Mouse (Mus musculus) layer of hippocampus, postnatal 36 days (tissue): ENCODE measurements at regions not wholly inside any gene's neighbourhood (a gene's known extent, or its start where the extent isn't known, plus 50 kb on each side); places are given as distances from the start of the nearest gene placed in this dataset.

Experiments
- DNase-seq, 2 experiments: peaks; one replicate each; pipeline ENCODE4 v3.0.0; 2022

DNA sequence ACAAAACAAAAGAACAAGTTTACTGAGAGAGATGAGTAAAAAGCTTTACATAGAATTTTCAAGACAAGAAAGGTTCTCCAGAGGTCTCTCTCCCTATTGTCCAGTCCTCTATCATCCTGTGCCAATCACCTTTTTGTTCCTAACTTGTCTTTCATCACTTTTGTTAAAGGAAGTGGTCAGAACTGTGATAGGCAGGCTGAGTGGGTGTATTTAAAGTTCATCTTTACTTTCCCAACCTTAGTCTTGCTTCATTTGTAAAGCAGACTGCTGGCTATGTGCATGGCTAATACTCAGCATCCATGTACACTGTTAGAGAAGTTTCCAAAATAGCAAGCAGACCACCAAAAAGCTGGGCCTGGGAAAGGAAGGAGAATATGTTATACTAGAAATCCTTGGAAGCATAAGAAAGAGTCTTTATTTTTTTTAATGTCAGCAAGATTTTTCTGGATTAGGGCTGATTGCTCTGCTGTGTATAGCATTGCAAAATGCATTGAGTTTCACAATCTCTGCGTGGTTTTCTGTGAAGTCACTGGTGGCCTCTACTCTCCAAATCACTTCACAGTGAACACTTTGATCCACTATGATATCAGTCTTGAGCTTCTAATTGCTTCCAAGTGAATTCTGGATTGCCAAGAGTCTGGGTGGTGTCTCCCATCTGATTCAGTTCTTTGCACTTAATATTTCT lies 973.8 kb downstream of the Gsdmc2 start:
- DNase-seq, result no peak

DNA sequence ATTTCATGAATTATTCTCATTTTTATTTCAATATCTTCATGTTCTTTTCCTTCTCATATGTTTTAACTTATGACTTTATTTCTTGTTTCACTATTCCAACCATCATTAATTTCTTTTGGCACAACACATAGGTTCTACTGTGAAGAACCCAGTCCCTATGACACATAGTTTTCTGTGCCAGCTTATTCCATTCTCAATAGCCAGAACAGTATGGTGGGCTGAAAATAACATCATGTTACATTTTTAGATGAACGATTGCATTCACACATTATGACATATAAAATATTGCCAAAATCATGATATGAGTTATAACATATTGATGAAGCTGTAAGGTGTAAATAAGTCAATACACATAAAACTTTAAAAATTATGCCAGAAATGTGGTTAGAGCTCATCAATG lies 982.4 kb downstream of the Gsdmc2 start:
- DNase-seq, result no peak

DNA sequence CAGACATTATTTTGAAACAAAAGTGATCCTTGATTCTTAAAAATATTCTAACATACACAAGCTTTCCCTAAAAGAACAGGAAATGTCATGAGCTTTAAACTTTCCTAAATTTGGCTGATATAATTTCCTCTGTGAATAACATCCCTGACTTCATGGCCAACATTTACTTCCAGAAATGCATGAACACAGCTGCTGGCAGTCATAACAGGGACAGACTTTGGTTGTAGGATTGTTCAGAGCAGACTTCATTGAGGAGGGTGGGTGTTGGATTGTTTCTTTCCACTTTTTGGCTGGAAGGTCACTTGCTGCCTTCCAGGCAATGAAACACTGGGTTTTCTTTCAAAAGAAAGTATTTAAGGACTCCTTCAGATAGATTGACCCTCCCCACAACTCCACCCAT lies 983.6 kb downstream of the Gsdmc2 start:
- no peak for DNase-seq

- no peak for DNase-seq
Observed at GRCm38 (mm10) chr15:62849326-62849725, 995.7 kb downstream of the Gsdmc2 start.

- DNase-seq, result peak; percentile 9 to 12
Observed at GRCm38 (mm10) chr15:62845884-62846283, 999.1 kb downstream of the Gsdmc2 start.

DNA sequence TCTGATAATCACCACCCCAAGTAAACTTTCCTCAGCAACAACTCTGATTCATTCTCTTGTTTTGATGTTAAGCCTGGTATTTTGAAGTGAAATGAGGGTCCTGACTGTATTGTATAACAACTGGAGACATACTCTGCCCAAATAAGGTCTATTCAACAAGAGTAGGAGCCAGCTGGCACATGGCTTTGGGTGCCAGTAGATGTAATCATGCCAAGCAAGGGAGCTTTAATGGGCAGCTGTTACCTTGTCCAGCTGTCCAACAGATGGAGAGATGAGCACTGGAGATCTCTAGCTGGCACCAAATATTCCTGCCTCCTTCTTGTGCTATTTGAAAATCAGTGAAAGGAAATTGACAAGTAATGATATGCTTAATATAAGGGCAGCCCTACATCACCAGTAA lies 1019.4 kb downstream of the Gsdmc2 start:
- DNase-seq, result no peak

- DNase-seq, result no peak
Observed at GRCm38 (mm10) chr15:62823861-62824518, 1021.0 kb downstream of the Gsdmc2 start.

- DNase-seq, result no peak
Observed at GRCm38 (mm10) chr15:62822305-62822704, 1022.7 kb downstream of the Gsdmc2 start.

- DNase-seq, result no peak
Observed at GRCm38 (mm10) chr15:62813093-62813492, 1031.9 kb downstream of the Gsdmc2 start.

DNA sequence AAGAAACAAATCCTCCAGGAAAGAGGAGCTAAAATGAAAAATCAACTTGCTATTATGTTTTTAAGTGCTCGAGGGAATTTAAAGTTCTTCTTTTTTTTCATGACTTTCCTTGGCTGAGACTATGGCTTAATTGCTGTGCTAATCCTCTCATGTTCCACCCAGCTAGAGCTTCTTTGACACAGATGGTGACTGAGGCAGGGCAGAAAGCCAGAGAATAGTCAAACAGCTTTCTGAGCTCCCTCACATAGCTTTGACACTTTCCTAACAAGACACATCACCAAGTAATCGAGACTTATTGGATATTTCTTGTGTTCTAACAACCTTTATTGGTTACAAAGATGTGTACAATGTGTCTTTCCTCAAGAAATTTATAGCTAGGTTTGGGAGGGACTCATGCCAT lies 1033.0 kb downstream of the Gsdmc2 start:
- DNase-seq, result peak in 1 of 2 experiments; percentile 40

GRCm38 (mm10) chr15:62809320-62809719 lies 1035.7 kb downstream of the Gsdmc2 start:
- DNase-seq, result no peak

DNA sequence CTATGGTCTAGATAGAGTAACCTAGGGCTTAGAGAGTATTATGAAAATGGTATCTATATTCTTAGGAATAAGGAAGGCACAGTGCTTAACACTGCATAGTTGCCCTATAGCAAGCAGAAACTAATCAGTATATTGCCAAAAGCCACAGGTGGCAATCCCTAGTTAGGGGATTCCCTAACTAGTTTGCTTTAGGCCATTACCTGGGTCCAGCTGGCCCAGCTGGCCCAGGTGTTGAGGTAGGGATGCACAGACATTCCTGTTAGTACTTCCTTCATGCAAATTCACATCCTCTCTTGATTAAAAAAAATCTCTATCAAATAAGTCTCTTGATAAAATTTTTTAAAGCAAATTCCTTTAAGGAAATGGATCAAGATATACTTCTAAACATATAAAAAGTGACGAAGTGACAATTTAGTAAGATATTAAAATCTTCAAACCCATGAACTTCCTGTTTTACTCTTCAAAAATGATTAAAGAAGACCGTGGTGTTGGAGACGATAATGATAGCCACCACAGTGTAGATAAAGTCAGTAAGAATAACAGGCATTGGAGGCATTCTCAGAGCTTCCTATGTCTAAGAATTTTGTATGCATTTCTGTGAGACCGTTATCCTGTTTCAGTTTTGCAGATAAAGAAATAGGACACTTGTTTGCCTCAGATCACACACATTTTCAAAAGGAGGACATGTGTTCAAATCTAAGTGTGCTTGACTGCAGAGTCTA lies 1036.7 kb downstream of the Gsdmc2 start:
- DNase-seq, result no peak

- no peak for DNase-seq
Observed at GRCm38 (mm10) chr15:62807364-62807763, 1037.6 kb downstream of the Gsdmc2 start.

- DNase-seq, result no peak
Observed at GRCm38 (mm10) chr15:62802770-62803169, 1042.2 kb downstream of the Gsdmc2 start.

DNA sequence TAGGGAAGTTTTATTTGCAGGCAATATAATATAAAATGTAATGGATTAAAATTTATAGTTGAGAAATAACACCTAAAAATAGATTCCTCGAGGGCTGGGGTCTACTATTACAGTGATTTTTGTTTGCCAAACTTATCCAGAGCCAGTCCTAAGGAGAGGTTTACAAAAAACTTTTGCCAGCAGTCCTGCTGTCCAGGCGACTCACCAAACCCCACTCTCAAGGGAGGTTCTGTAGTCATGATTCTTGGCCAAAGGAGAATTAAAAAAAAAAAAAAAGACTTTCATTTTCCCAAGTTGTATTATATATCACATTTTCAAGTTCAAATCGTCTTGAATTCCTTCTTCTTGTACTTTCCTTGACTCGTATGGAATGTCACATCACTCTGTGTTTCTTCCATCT lies 1046.2 kb downstream of the Gsdmc2 start:
- no peak for DNase-seq

- no peak for DNase-seq
Observed at GRCm38 (mm10) chr15:62793569-62793968, 1051.4 kb downstream of the Gsdmc2 start.

DNA sequence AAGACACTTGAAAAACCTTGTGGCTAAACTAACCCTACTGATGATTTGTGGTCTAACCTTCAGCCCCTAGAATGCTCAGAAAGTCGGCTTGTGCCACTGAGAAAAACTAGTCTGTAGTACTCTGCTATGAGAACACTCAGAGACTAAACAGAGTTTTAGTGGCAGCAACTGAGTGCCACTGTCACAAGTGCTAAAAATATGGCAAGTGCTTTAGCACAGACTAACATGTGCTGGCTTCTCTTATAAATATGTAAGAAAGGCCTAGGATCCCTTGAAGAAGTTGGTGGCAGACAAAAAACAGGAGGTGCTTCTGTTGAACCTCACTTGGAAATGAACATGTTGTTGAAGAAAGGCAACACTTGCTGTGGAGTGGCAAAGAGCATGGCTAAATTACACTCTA lies 1052.9 kb downstream of the Gsdmc2 start:
- no peak for DNase-seq

- no peak for DNase-seq
Observed at GRCm38 (mm10) chr15:62787753-62788152, 1057.2 kb downstream of the Gsdmc2 start.

GRCm38 (mm10) chr15:62786315-62786714 lies 1058.7 kb downstream of the Gsdmc2 start:
- DNase-seq, result no peak

GRCm38 (mm10) chr15:62784456-62785139 lies 1060.4 kb downstream of the Gsdmc2 start:
- no peak for DNase-seq

DNA sequence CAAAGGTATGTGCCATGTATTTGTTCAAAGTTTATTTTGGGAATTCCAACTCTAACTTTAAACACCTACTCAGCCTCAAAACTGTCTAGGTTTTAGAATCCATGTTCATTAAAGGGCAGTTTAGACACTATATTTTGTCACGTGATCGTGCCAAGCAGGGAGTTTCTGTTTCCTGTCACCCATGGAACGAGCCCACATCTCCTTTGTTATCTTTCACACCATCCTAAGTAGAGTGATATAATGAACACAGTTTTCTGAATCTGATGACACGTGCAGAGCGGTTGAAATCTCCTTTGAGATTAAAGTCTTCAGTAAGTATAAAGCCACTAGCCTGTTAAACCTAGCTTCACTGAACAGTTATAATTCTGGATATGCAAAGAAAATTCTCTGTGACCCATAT lies 1066.1 kb downstream of the Gsdmc2 start:
- DNase-seq, result no peak

- DNase-seq, result no peak
Observed at GRCm38 (mm10) chr15:62752686-62753085, 1092.3 kb downstream of the Gsdmc2 start.

DNA sequence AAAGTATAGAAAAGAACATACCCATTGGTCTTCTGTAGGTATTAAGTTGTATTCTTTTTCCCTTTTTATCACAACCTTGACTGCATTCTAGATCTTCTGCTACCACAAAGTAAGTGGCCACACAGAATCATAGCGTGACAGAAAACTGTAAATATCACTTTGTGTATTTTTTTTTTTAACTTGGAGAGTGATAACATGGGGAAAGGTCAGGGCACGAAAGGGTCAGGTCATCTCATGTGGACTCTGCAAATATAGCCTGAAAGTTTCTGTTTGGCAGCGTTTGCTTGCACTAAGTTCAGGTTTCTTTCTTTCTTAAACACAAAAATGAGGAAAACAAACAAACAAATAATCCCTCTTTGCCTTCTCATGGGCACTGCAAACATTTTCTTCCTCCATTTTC lies 1101.1 kb downstream of the Gsdmc2 start:
- DNase-seq, result no peak
